Mouse (Mus musculus): ENCODE data around the gene Shd. TPM values are rescaled to one million over a fixed set of nuclear protein-coding genes. Genes with fewer than 3 reads are reported as not detected.

The Shd gene
- polyA plus RNA-seq, 1 experiment, result 2.9 TPM

DNA sequence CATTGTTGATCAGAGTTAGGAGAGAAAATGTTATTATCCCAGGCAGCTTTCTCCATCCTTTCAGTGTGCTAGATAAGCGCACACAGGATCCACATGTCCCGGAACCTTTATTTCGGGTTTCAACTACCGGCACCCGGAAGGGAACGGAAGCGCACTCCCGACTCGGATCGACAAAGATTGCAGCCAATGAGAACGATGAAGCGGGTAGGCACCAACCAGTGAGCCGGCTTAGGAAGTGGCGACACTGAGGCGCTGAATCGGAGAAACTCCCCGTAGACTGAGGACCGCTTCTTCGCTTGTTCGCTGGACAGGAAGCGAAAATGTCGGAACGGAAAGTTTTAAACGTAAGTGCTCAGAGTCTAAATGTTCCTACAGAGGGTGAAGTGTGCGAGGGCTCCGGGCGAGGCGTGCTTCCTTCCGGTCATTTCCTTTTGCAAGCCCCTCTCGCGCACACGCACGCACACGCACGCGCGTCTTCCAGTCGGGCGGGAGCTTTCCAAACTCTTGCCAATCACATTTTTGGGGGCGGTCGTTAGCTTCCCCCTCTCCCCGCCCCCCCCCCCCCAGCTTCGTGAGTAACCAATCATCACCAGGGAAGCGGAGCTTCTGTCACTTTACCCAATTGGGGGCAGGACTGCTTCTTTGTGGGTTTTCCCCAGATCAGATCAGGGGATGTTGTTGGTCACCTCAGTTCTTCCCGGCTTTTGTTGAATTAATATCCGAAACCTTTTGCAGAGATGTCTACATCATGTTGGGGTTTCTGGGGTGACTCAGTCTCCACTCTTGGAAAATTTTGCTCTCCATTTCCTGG lies 11.1 kb upstream of the Shd start, which contains the start of gene Yju2:
Yju2 (plus strand) TSS at position 182 of the 811 bp plus-strand sequence.
- TF ChIP-seq GATA1 (IDR thresholded peaks at IDR 0.05; ENCODE audit: borderline replicate concordance, low read length) (peak; percentile 12; the same call in 2 of the 3 replicates), FLI1 (IDR thresholded peaks at IDR 0.05; ENCODE audit: low read length) (peak; percentile 26; the same call in 1 of the 2 replicates)
- Histone ChIP-seq H3K27me3 (replicated peaks) (no peaks in the 10 kb centered on the region), H3K9me3 (no peaks in the 10 kb centered on the region), H3K36me3 (replicated peaks; ENCODE audit: low read length) (peaks cover 63% of the 10 kb centered on the region), H3K4me1 (peaks cover 77% of the 10 kb centered on the region), H3K4me3 (replicated peaks) (peak within 1 kb of the TSS; percentile 95)

GRCm38 (mm10) chr17:55959946-55960740 lies 10.1 kb upstream of the Shd start:
- no peaks in the 10 kb centered on the region for H3K27me3 ChIP-seq (replicated peaks)
- H3K4me1 ChIP-seq, result peaks cover 75% of the 10 kb centered on the region
- TF ChIP-seq GATA1 (IDR thresholded peaks at IDR 0.05; ENCODE audit: borderline replicate concordance, low read length) (no peak), FLI1 (IDR thresholded peaks at IDR 0.05; ENCODE audit: low read length) (no peak)
- H3K4me3 ChIP-seq (replicated peaks), result peak overlapping the region; percentile 95
- no peaks in the 10 kb centered on the region for H3K9me3 ChIP-seq
- peaks cover 63% of the 10 kb centered on the region for H3K36me3 ChIP-seq (replicated peaks; ENCODE audit: low read length)

DNA sequence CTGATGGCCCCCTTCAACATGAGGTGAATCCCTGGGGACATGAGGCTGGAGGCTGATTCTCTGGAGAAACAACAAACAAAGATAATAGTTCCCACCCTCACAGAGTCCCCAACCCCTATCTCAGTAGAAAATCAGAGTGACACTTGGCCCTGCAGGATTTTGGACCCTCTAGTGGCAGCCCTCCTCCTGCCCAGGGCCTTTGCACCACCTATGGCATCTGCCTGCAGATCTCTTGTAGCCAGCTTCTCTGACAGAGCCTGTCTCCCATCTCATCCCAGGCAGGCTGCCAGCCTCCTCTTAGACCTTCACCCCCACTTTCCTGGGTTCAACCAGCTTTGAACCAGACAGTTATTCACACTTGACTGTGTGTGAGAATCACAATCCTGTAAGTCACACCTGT lies 9.5 kb upstream of the Shd start:
- no peaks in the 10 kb centered on the region for H3K27me3 ChIP-seq (replicated peaks)
- peak overlapping the region; percentile 24 for H3K4me3 ChIP-seq (replicated peaks)
- TF ChIP-seq FLI1 (IDR thresholded peaks at IDR 0.05; ENCODE audit: low read length) (no peak), GATA1 (IDR thresholded peaks at IDR 0.05; ENCODE audit: borderline replicate concordance, low read length) (no peak)
- H3K4me1 ChIP-seq, result peaks cover 71% of the 10 kb centered on the region
- no peaks in the 10 kb centered on the region for H3K9me3 ChIP-seq
- peaks cover 66% of the 10 kb centered on the region for H3K36me3 ChIP-seq (replicated peaks; ENCODE audit: low read length)

GRCm38 (mm10) chr17:55961631-55962030 lies 8.6 kb upstream of the Shd start:
- Histone ChIP-seq H3K27me3 (replicated peaks) (no peaks in the 10 kb centered on the region), H3K4me3 (replicated peaks) (no peak overlapping the region), H3K36me3 (replicated peaks; ENCODE audit: low read length) (peaks cover 66% of the 10 kb centered on the region), H3K9me3 (no peaks in the 10 kb centered on the region), H3K4me1 (peaks cover 63% of the 10 kb centered on the region)
- no peak for TF ChIP-seq FLI1 (IDR thresholded peaks at IDR 0.05; ENCODE audit: low read length)
- no peak for TF ChIP-seq GATA1 (IDR thresholded peaks at IDR 0.05; ENCODE audit: borderline replicate concordance, low read length)

DNA sequence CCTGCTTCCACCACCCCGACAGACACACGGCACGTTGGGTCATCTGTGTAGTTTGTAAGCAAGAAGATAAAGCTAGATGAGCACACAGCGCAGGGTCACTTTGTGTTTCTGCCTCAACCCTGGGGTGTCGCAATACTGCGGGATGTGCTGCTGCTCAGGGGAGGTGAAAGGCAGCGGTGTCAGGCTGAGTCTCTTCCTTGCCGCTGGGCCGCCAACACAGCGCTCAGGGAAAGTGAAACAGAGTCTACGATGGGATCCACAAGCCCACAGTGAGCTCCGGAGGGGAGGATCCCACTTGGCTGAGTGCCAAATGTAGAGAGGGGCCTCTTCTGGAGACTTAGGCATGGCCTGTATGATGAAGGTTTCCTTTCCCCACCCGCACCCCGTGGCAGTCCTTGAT lies 7.1 kb upstream of the Shd start:
- H3K36me3 ChIP-seq (replicated peaks; ENCODE audit: low read length), result peaks cover 80% of the 10 kb centered on the region
- no peaks in the 10 kb centered on the region for H3K9me3 ChIP-seq
- H3K4me1 ChIP-seq, result peaks cover 57% of the 10 kb centered on the region
- H3K27me3 ChIP-seq (replicated peaks), result no peaks in the 10 kb centered on the region
- no peak for TF ChIP-seq FLI1 (IDR thresholded peaks at IDR 0.05; ENCODE audit: low read length)
- H3K4me3 ChIP-seq (replicated peaks), result peak overlapping the region; percentile 7

- TF ChIP-seq FLI1 (IDR thresholded peaks at IDR 0.05; ENCODE audit: low read length) (no peak), GATA1 (IDR thresholded peaks at IDR 0.05; ENCODE audit: borderline replicate concordance, low read length) (no peak)
- Histone ChIP-seq H3K9me3 (no peaks in the 10 kb centered on the region), H3K4me3 (replicated peaks) (no peak overlapping the region), H3K36me3 (replicated peaks; ENCODE audit: low read length) (peaks cover 90% of the 10 kb centered on the region), H3K4me1 (peaks cover 59% of the 10 kb centered on the region), H3K27me3 (replicated peaks) (peaks cover 3% of the 10 kb centered on the region)
Measured at GRCm38 (mm10) chr17:55964496-55964895, 5.8 kb upstream of the Shd start.

DNA sequence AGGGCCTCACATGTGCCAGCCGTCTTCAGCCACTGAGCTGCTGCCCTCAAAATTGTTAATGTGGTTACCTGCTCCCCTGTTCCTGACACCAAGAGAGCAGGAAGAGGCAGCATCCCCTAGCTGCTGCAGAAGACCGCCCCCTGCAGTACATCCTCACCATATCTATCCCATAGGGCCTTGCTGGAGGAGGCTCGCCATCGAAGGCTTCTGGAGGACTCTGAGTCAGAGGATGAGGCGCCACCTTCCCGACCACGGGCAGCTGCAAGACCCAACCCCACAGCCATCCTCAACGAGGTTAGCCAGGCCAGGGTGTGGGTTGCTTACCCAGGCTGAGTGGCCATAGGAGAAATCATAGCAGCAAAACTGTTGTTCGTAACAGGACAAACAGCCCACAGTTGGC lies 5.3 kb upstream of the Shd start:
- Histone ChIP-seq H3K9me3 (no peaks in the 10 kb centered on the region), H3K4me1 (peaks cover 60% of the 10 kb centered on the region), H3K4me3 (replicated peaks) (no peak overlapping the region), H3K36me3 (replicated peaks; ENCODE audit: low read length) (peaks cover 90% of the 10 kb centered on the region), H3K27me3 (replicated peaks) (peaks cover 8% of the 10 kb centered on the region)
- TF ChIP-seq GATA1 (IDR thresholded peaks at IDR 0.05; ENCODE audit: borderline replicate concordance, low read length) (no peak), FLI1 (IDR thresholded peaks at IDR 0.05; ENCODE audit: low read length) (no peak)

DNA sequence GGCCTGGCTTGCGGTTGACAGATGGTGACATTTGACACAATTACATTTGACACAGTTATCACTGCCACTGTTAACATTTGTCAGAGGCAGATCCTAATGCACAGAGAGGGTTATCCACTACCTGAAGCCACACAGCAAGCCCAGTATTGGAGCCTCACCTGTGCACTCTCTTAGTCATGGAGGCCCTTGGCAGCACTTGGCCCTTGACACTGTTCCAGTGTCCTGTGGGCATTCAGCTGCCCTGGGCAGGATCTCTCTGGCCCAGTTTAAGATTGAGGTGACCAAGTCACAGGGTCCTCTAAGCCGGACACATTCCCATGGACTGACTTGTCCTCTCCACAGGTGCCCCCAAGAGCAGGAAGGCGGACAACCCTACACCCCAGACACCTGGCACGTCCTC lies 3.1 kb upstream of the Shd start:
- Histone ChIP-seq H3K9me3 (no peaks in the 10 kb centered on the region), H3K4me1 (peaks cover 53% of the 10 kb centered on the region), H3K27me3 (replicated peaks) (peaks cover 29% of the 10 kb centered on the region), H3K4me3 (replicated peaks) (no peak overlapping the region), H3K36me3 (replicated peaks; ENCODE audit: low read length) (peaks cover 68% of the 10 kb centered on the region)
- TF ChIP-seq FLI1 (IDR thresholded peaks at IDR 0.05; ENCODE audit: low read length), result no peak
- TF ChIP-seq GATA1 (IDR thresholded peaks at IDR 0.05; ENCODE audit: borderline replicate concordance, low read length), result no peak

GRCm38 (mm10) chr17:55968210-55968609 lies 2.1 kb upstream of the Shd start:
- Histone ChIP-seq H3K4me3 (replicated peaks) (no peak overlapping the region), H3K36me3 (replicated peaks; ENCODE audit: low read length) (peaks cover 60% of the 10 kb centered on the region), H3K27me3 (replicated peaks) (peaks cover 39% of the 10 kb centered on the region), H3K9me3 (no peaks in the 10 kb centered on the region), H3K4me1 (peaks cover 46% of the 10 kb centered on the region)
- TF ChIP-seq FLI1 (IDR thresholded peaks at IDR 0.05; ENCODE audit: low read length) (no peak), GATA1 (IDR thresholded peaks at IDR 0.05; ENCODE audit: borderline replicate concordance, low read length) (no peak)

DNA sequence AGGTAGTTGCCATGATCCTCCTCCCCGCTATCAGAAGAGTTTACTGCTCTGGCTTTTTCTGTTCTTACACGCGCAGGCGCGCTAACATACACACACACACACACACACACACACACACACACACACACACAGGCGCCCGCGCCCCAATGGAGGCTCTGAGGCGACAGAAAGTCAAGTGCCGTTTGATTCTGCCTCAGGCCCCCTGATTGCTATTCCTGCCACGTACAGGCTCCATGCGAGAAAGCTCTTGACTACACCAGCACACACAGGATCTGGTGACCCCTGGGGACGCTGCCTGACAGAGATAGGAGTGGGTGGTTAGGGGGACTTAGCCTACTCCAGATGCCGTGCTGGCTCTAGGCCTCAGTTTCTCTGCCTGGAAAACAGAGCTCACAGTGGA lies 707 bp upstream of the Shd start:
- Histone ChIP-seq H3K27me3 (replicated peaks) (peaks cover 50% of the 10 kb centered on the region), H3K4me3 (replicated peaks) (no peak overlapping the region), H3K36me3 (replicated peaks; ENCODE audit: low read length) (peaks cover 47% of the 10 kb centered on the region), H3K4me1 (peaks cover 43% of the 10 kb centered on the region), H3K9me3 (no peaks in the 10 kb centered on the region)
- no peak for TF ChIP-seq FLI1 (IDR thresholded peaks at IDR 0.05; ENCODE audit: low read length)
- no peak for TF ChIP-seq GATA1 (IDR thresholded peaks at IDR 0.05; ENCODE audit: borderline replicate concordance, low read length)
